Mouse (Mus musculus) regulatory T cell (primary cell): ENCODE results near the gene Eif5a.
"Not testable (repeated sequence)": the region's sequence is repeated elsewhere in the genome, so short reads cannot be mapped to it uniquely, and the experiment has no call there.

ENCODE experiments used
- in situ Hi-C: fragments of 300-600 bp; cut with MboI, MseI; formaldehyde crosslinking; loops from one replicate; pipeline ENCODE4 v1.15.1; 2025; ENCODE audit warnings: high pct_unique_total_duplicates

Eif5a gene

DNA sequence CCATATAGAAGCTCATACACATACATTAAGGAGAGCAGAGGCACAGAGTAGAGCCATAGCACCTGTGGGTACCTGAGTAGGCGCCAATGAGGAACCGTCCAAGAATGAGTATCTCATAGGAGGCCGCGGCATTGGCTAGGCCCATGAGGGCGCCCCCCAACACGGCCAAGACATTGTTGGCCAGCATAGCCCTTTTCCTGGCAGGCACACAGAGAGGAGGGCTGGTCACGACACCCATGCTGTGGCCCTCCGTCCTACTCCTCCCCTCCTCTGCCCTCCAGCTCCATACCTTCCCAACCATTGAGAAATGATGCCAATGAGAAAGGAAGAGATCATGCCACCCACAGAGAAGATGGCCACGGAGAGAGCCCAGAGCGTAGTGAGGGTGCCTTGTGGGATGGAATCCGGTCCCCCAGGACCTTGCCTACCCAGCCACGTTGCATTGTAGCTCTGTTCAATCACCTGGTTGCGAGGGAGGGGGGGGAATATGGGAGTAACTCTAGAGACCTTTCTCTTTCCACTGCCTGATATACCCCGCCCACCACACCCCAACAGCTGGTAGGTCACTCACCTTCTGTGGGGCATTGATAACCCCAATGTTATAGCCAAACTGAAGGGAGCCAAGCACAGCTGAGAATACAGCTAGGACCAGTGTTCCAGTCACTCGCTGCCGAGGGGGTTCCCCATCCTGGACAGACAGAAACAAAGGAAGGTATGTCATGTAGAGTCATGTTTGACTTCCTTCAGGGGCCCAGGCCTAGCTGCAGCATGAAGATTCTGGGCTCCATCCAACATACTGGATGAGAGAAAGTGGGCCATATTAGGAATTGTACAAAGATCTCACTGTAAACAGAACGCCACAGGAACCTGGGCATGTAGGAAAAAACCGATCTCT, 24.5 kb upstream of the Eif5a start:
- in situ Hi-C loops: no loop called here

DNA sequence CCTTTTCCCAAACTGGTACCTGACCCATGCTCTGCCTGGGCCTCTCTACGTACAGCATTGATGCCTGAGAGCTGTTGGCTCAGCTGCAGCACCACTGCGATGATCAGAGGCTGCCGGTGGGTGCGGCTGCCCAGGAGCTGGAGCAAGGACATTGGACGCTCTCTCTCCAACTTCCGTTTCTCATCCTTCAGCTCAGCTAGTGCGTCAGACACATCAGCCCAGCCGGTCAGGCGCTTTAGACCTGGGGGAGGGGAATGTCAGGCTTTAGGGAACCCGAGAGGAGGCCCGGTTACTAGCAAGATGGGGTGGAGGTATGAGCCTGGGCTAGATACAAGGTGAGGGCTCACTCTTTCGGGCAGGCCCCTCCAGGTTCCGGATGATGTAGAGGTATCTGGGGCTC, 23.5 kb upstream of the Eif5a start:
- in situ Hi-C loops: no loop called here

GRCm38 (mm10) chr11:69940962-69941361, 19.2 kb upstream of the Eif5a start:
- in situ Hi-C loops: no loop called here

DNA sequence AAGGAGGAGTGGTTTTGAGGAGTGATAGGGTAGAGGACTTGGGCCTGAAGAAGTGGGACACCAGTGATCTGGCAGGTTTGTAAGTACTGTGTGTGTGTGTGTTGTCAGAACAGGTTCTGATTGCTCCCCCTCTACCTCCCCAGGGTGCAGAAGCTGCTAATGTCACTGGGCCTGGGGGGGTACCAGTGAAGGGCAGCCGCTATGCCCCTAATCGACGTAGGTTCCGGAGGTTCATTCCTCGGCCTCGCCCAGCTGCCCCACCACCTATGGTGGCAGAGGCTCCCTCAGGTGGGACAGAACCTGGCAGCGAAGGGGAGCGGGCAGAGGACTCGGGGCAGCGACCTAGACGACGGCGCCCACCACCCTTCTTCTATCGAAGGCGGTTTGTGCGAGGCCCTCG, 18.0 kb upstream of the Eif5a start:
- in situ Hi-C loops: no loop called here

GRCm38 (mm10) chr11:69939181-69939580, 17.4 kb upstream of the Eif5a start:
- in situ Hi-C loops: no loop called here

DNA sequence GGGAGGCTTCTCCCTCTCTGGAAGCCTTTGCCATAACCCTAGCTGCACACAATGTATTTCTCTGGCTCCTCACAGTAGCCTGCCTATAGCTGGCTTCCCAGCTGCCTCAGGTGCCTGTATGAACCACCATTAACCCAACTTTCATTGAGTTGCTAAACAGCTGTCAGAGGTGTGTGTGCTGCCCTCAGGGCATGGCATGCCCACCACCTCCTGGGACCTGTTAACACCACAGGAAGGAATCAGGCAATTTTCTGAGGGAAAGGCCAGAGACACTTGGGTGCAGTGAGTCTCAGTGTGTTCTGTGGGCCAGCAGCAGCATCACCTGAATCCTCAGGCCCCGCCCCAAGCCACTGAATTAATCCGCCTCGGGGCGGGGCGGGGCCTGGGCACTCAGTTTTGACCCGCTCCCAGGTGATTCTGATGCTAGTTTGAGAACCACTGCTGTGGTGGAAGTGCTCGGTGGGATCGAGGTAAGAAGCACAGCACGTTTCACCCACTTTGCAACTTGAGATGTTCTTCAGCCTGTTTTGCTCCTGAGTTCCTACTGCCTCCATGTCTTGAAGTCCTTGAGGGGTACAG, 16.7 kb upstream of the Eif5a start:
- in situ Hi-C loops: no loop called here

- in situ Hi-C loops: no loop called here
Measured at GRCm38 (mm10) chr11:69937834-69938233, 16.1 kb upstream of the Eif5a start.

- in situ Hi-C loops: no loop called here
Measured at GRCm38 (mm10) chr11:69937385-69937784, 15.6 kb upstream of the Eif5a start.

DNA sequence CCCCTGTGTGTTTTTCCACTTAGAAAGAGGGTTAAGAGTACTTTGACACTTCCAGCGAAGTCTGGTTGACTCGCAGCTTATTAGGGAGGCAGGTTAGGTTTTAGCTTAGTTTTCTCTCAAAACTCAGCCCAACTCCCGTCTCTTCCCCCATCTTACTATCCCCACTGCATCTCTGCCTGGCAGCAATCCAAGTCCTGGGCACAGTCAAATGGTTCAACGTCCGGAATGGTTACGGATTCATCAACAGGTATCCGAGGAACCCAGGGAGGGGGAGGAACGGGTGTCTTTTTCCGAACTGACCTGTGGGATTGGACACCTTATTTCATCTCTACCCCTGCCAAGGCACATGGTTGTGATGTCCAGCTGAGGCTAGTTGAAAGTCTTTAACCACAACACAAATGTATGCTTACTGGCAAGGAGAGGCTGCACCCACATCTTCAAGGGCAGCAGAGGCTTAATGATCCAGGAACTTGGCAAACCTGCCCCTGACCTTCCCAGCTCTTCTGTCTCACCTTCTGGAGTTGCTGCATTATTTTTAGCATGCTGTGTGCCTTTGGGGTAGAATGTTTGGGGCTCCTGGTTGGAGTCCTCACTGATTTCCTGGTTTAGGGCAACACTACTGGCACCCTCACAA, 15.1 kb upstream of the Eif5a start:
- in situ Hi-C loops: no loop called here

DNA sequence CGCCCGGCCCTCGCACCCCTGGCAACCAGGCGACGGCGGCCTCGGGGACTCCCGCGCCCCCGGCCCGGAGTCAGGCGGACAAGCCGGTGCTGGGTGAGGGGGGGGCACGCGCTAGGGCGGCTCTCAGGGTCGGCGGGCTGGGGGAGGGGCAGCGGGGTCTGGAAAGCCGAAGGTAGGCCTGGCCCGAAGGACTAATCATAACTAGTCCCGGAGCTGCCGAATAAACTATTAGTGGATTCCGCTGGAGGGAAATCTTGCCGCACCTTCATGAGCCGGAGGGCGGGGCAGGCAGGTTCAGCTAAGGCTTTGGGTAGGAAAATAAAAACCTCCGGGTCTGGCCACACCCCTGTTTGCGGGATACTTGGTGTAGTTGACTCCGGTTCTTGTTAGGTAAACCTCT, 14.4 kb upstream of the Eif5a start:
- in situ Hi-C loops: no loop called here

- in situ Hi-C loops: no loop called here
Measured at GRCm38 (mm10) chr11:69935137-69935879, 13.6 kb upstream of the Eif5a start, which contains the start of gene Ybx2. Gene Ybx2, plus strand, starts transcription at chr11:69935796.

GRCm38 (mm10) chr11:69934681-69935080, 12.9 kb upstream of the Eif5a start:
- in situ Hi-C loops: no loop called here

- in situ Hi-C loops: no loop called here
Measured at GRCm38 (mm10) chr11:69934169-69934568, 12.4 kb upstream of the Eif5a start.

- in situ Hi-C loops: no loop called here
Measured at GRCm38 (mm10) chr11:69933066-69933465, 11.3 kb upstream of the Eif5a start.

- in situ Hi-C loops: no loop called here
Measured at GRCm38 (mm10) chr11:69932254-69932653, 10.5 kb upstream of the Eif5a start.

DNA sequence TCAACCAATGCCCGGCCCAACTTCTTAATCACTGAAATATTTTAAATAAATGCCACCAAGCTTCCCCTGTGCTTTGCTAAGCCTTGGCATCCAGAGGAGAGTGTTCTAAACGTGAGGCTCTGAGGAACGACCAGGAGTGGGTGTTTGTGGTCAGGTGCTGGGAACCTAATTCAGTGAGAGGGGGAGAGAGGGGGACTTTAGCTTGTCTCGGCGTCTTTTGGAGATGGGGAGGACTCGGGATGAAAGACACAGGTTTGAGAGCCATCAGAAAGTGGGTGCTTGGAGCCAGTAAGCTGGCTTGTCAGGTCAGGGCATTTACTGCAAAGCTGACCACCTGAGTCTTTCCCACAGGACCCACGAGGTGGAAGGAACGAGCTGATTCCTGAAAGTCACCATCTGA, 10.0 kb upstream of the Eif5a start:
- in situ Hi-C loops: no loop called here

DNA sequence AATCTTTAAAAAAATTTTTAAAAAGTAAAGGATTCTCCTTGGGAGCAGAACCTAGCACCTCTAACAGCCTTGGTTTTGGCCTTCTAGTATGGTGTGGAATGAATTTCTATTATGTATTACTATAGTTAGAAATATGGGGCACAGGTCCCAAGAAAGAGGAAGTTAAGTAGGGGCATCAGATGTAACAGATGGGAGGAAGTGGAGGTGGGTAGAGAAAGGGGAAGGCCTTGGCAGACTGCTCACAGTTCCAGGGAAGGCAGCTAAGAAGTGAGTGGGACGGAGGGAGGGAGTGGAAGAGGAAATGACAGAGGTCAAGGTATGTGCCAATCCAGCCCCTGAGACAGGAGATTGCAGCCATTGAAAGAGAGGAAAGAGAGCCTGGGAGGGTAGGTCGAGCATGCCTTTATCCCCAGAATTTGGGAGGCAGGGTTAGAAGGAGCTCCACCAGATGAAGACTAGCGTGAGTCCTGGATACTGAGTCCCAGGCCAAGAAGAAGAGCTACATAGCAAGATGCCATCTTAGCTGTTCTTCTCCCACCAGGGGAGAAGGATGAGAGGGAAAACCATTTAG, 9.3 kb upstream of the Eif5a start:
- in situ Hi-C loops: no loop called here

DNA sequence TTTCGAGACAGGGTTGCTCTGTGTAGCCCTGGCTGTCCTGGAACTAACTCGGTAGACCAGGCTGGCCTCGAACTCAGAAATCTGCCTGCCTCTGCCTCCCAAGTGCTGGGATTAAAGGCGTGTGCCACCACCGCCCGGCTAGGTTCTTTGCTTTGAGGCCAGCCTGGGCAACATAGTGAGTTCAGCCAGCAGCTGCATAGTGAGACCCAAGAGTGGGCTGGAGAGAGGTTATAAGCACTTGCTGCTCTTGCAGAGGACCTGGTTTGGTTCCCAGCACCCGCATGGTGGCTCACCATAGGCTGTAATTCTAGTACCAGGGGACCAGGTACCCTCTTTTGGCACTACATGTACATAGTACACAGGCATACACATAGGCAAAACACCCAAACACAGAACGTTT, 8.4 kb upstream of the Eif5a start:
- in situ Hi-C loops: not testable (repeated sequence)

DNA sequence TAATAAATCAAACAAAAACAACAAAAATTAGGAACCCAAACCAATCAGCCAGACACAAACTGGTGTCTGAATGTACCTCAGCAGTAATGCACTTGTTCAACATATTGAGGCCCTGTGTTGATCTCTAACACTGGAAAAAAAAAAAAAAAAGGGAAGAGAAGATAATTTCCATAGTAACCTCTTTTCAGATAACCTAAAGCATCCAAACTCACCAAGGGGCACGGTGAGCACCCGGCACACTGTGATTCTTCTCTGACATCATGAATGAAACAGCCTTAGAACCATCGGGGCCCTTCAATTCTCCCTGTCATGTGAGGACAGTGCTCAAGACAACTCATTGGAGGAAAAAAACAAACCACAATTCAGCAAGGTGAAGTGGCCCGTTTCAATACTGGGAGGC, 8.0 kb upstream of the Eif5a start:
- in situ Hi-C loops: no loop called here

DNA sequence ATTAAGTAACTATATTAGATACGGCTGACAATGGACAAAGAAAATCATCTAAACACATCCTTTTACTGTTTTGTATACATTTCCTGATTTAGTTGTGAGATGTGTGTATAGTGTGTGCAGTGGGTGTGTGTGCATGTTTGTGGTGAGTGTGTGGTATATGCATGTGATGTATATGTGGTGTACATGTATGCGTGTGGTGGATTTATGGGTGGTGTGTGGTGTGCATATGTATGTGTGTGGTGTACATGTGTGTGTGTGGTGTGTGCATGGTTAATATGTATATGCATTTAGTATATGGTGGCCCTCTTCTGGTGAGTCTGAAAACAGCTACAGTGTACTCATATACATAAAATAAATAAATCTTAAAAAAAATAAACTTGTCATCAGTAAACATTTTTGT, 5.7 kb upstream of the Eif5a start:
- in situ Hi-C loops: no loop called here

GRCm38 (mm10) chr11:69922796-69923195, 1.0 kb upstream of the Eif5a start:
- in situ Hi-C loops: no loop called here
